12 mouse cellular contexts compared by ENCODE assay signal in genomic region chr8:79150544-79151192, GRCm38 (mm10).
A peak's percentile ranks its signal among the peaks of the same experiment; 100 is the strongest.
DNase-seq lines count a peak whose midpoint lies in the region; ATAC-seq and TF ChIP-seq lines count a peak whose summit lies in the region.
"Had no signal": no experiment of that assay in that cellular context is flagged by ENCODE, and none has a peak within 500 bp of the region (broad histone marks: within the 10 kb centered on the region; RNA-seq: fewer than 3 reads in every experiment).

No protein-coding gene starts in this region.

- H3K4me2 ChIP-seq in myocyte (ENCODE audit: low read depth), result peak overlapping the region; percentile 66
- H3K4me2 ChIP-seq: heart, embryonic 11.5 days; hindbrain, embryonic 14.5 days; kidney, embryonic 15.5 days had no signal

- ATAC-seq in activated CD4-positive, CD25-positive, alpha-beta regulatory T cell, adult 4 months, result peak; percentile 81
- ATAC-seq in erythroblast, adult 5-6 weeks (replicated peaks; ENCODE audit: low FRiP score, poor library complexity, severe bottlenecking), result no peak
- ATAC-seq: liver, postnatal 0 days had no signal

- no peaks in the 10 kb centered on the region for H3K27me3 ChIP-seq in myocyte (ENCODE audit: control insufficient read depth, insufficient read depth, insufficient read length)
- H3K27me3 ChIP-seq: kidney, embryonic 15.5 days had no signal

- H3K79me2 ChIP-seq in myocyte (ENCODE audit: control insufficient read depth, insufficient read depth), result no peaks in the 10 kb centered on the region

- peak; percentile 30 to 31 for DNase-seq in left cerebral cortex, postnatal 36 days (ENCODE audit: low spot score in 2 of 2)
- DNase-seq in left cerebral cortex, postnatal 10 days (ENCODE audit: extremely low spot score in 1 of 2, low spot score in 2 of 2), result no peak
- peak; percentile 59 for DNase-seq in CD4-positive, CD25-positive, alpha-beta regulatory T cell, adult 2 months (ENCODE audit: low read depth, low spot score)
- no peak for DNase-seq in layer of hippocampus, postnatal 10 days (ENCODE audit: low spot score in 2 of 2)
- no peak for DNase-seq in cerebellum, postnatal 25 days
- DNase-seq: liver, postnatal 0 days had no signal

- intact Hi-C loops in left cerebral cortex, postnatal 36 days (cut with DNase I), result no loop called here
- intact Hi-C loops in left cerebral cortex, postnatal 10 days (cut with DNase I), result no loop called here

- TF ChIP-seq POLR2A in myocyte (IDR thresholded peaks at IDR 0.05; ENCODE audit: insufficient read length, low read depth), result no peak

- no peak overlapping the region for H3ac ChIP-seq in myocyte (ENCODE audit: control insufficient read depth, insufficient read length)

- no peak overlapping the region for H3K4me3 ChIP-seq in myocyte
- H3K4me3 ChIP-seq: kidney, embryonic 15.5 days had no signal

- H3K36me3 ChIP-seq in myocyte (ENCODE audit: control insufficient read depth, insufficient read depth), result peaks cover 5% of the 10 kb centered on the region

TF ChIP-seq in myocyte, 11 proteins besides CTCF, POLR2A, EP300 and RAD21:
- peak; percentile 29 for TF ChIP-seq MAX (IDR thresholded peaks at IDR 0.05; ENCODE audit: low read depth)
- no peak for TF ChIP-seq TCF12 (IDR thresholded peaks at IDR 0.05; ENCODE audit: insufficient read depth, poor library complexity, severe bottlenecking)
TF ChIP-seq in myocyte: peak in this region for 1.

Comparison
In these comparisons a context has a peak if more than half of its experiments do, and no peak if none do; other contexts are left out.
1. DNase-seq: peak in left cerebral cortex, postnatal 36 days (2 of 2) and CD4-positive, CD25-positive, alpha-beta regulatory T cell, adult 2 months (single experiment); none in left cerebral cortex, postnatal 10 days (0 of 2), layer of hippocampus, postnatal 10 days (0 of 2) and cerebellum, postnatal 25 days (0 of 2).